ENCODE assay signal across 17 mouse cellular contexts in the genomic region with DNA sequence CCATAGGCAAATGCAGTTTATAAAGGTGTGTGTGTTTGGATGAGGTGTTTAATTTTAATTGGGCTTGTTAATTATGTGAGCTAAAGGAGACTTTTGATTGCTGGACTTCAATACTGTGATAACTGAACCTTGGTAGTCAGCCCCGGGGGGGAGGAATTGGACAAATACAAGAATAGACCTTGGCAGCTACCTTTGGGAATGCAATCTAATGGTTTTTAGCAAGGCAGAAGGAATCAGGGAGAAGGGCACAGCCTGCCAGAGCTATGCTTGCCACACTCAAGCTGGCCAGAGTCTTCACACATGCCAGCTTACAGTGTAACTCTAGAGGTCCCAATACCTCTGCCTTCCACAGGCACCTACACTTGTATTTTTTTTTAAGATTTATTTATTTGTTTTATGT. TPM values are rescaled to one million over a fixed set of nuclear protein-coding genes. Genes with fewer than 3 reads are reported as not detected.
A peak's percentile ranks its signal among the peaks of the same experiment; 100 is the strongest.
DNase-seq lines count a peak whose midpoint lies in the region; ATAC-seq and TF ChIP-seq lines count a peak whose summit lies in the region.
"Had no signal": no experiment of that assay in that cellular context is flagged by ENCODE, and none has a peak within 500 bp of the region (broad histone marks: within the 10 kb centered on the region; RNA-seq: fewer than 3 reads in every experiment).

No protein-coding gene starts in this region.

- H3K4me3 ChIP-seq in heart, adult 2 months, result no peak overlapping the region
- H3K4me3 ChIP-seq in kidney, embryonic 15.5 days (replicated peaks), result no peak overlapping the region
- H3K4me3 ChIP-seq: forebrain, embryonic 10.5 days; hindbrain, embryonic 13.5 days; midbrain, embryonic 10.5 days had no signal

- intact Hi-C loops in heart, adult 2 months (cut with DNase I), result no loop called here
- intact Hi-C loops in heart, postnatal 36 days (cut with DNase I), result no loop called here

- no peak for TF ChIP-seq POLR2A in heart, adult 2 months (IDR thresholded peaks at IDR 0.05; ENCODE audit: insufficient read depth, low read depth, low read length)

- peaks cover 4% of the 10 kb centered on the region for H3K4me1 ChIP-seq in heart, adult 2 months (ENCODE audit: control insufficient read depth, insufficient read depth, low read length)
- H3K4me1 ChIP-seq in kidney, embryonic 15.5 days, result no peaks in the 10 kb centered on the region
- H3K4me1 ChIP-seq: forebrain, embryonic 10.5 days; hindbrain, embryonic 13.5 days; midbrain, embryonic 10.5 days had no signal

- TF ChIP-seq EP300 in heart, adult 2 months (IDR thresholded peaks at IDR 0.05; ENCODE audit: insufficient read depth, low read depth, low read length), result no peak

- H3K4me2 ChIP-seq in kidney, embryonic 15.5 days, result no peak overlapping the region
- H3K4me2 ChIP-seq: hindbrain, embryonic 13.5 days; lung, embryonic 14.5 days had no signal

- H3K79me2 ChIP-seq in heart, adult 2 months (replicated peaks; ENCODE audit: control insufficient read depth, insufficient read depth, low read length), result no peaks in the 10 kb centered on the region

- H3K9ac ChIP-seq in heart, adult 2 months (ENCODE audit: low read depth, low read length), result no peak overlapping the region
- no peak overlapping the region for H3K9ac ChIP-seq in kidney, embryonic 15.5 days
- H3K9ac ChIP-seq: hindbrain, embryonic 13.5 days; lung, embryonic 14.5 days had no signal

- WGBS in heart, adult 2 months, result 55% methylated on average over 1 of the region's 1 CpGs
- 78% methylated on average over 1 of the region's 1 CpGs for WGBS in kidney, embryonic 15.5 days

- no peaks in the 10 kb centered on the region for H3K9me3 ChIP-seq in kidney, embryonic 15.5 days (replicated peaks)
- H3K9me3 ChIP-seq: forebrain, embryonic 10.5 days; hindbrain, embryonic 13.5 days; midbrain, embryonic 10.5 days had no signal

- peak; percentile 2 for DNase-seq in adrenal gland, postnatal 25 days
- no peak for DNase-seq in adrenal gland, adult 2 months
- DNase-seq in heart, adult 2 months, result peak in 1 of 2 experiments; percentile 56
- no peak for DNase-seq in heart, postnatal 36 days
- DNase-seq in kidney, postnatal 36 days, result peak; percentile 50 to 53
- peak; percentile 42 for DNase-seq in heart, postnatal 4 days
- DNase-seq: liver; lung, embryonic 14.5 days; lung, postnatal 4 days; right cerebral cortex, adult 18-20 months; thymus, adult 2 months had no signal

- ATAC-seq in kidney, embryonic 15.5 days (replicated peaks; ENCODE audit: low FRiP score), result no peak
- no peak for ATAC-seq in frontal cortex, adult (ENCODE audit: low TSS enrichment)

- TF ChIP-seq CTCF in heart, adult 2 months (IDR thresholded peaks at IDR 0.05), result no peak

- H3K27me3 ChIP-seq in heart, adult 2 months (ENCODE audit: control insufficient read depth, insufficient read depth, low read length), result no peaks in the 10 kb centered on the region
- no peaks in the 10 kb centered on the region for H3K27me3 ChIP-seq in kidney, embryonic 15.5 days
- H3K27me3 ChIP-seq: CH12.LX; hindbrain, embryonic 13.5 days had no signal

- peak overlapping the region; percentile 70 for H3K27ac ChIP-seq in heart, adult 2 months
- H3K27ac ChIP-seq in kidney, embryonic 15.5 days, result no peak overlapping the region
- H3K27ac ChIP-seq: forebrain, embryonic 10.5 days; hindbrain, embryonic 13.5 days; midbrain, embryonic 10.5 days had no signal

- peaks cover 11% of the 10 kb centered on the region for H3K36me3 ChIP-seq in heart, adult 2 months (ENCODE audit: control insufficient read depth, insufficient read depth, low read length)
- H3K36me3 ChIP-seq in kidney, embryonic 15.5 days, result no peaks in the 10 kb centered on the region
- H3K36me3 ChIP-seq: forebrain, embryonic 10.5 days; hindbrain, embryonic 13.5 days; midbrain, embryonic 10.5 days had no signal

RNA-seq across cellular contexts. Expression of gene Strip2, which starts 18.9 kb away (rescaled TPM):
- 1.00 and 1.2 TPM in 2 replicates for total RNA-seq in adrenal gland, postnatal 25 days (2021)
- 1 to 10 TPM; 1.1 to 1.7 TPM for total RNA-seq in adrenal gland, adult 2 months (2021)
- polyA plus RNA-seq in adrenal gland, adult 2 months (2012; rRNA removed), result 0.22 and 0.31 TPM in 2 replicates
- 10 to 100 TPM; 46.9 to 49.8 TPM for total RNA-seq in heart, adult 2 months (2021)
- 24.2 and 42.5 TPM in 2 replicates for polyA plus RNA-seq in heart, adult 2 months (2012; rRNA removed)
- total RNA-seq in heart, postnatal 36 days (2021), result 10 to 100 TPM; 50.0 to 53.1 TPM
- 1.3 and 1.4 TPM in 2 replicates for polyA plus RNA-seq in kidney, embryonic 15.5 days (2015; fragmentation: Nextera tagmentation; extraction: Ambion mirVana)
- 10 to 100 TPM; 88.5 to 98.9 TPM for total RNA-seq in heart, postnatal 4 days (2021)

Comparison
In these comparisons a context has a peak if more than half of its experiments do, and no peak if none do; other contexts are left out.
1. DNase-seq: peak in adrenal gland, postnatal 25 days (single experiment), kidney, postnatal 36 days (2 of 2) and heart, postnatal 4 days (single experiment); none in adrenal gland, adult 2 months (single experiment) and heart, postnatal 36 days (0 of 2).
2. RNA of gene Strip2, which starts 18.9 kb away (total RNA-seq): 88.5 to 98.9 TPM in heart, postnatal 4 days, 50.0 to 53.1 TPM in heart, postnatal 36 days and 46.9 to 49.8 TPM in heart, adult 2 months; 1.1 to 1.7 TPM in adrenal gland, adult 2 months and 1.00 to 1.2 TPM in adrenal gland, postnatal 25 days; every median in the first group is over 10 times any median in the second.